Mouse (Mus musculus) gastrocnemius, postnatal 14 days (tissue): Measurements from ENCODE around the gene Tln1. TPM values are rescaled to one million over a fixed set of nuclear protein-coding genes. Genes with fewer than 3 reads are reported as not detected.
A peak's percentile ranks its signal among the peaks of the same experiment; 100 is the strongest.
"Not testable (repeated sequence)": the region's sequence is repeated elsewhere in the genome, so short reads cannot be mapped to it uniquely, and the experiment has no call there.

Experiments used
- DNase-seq: peaks from one replicate; pipeline ENCODE4 v3.0.0; 2021; ENCODE audit warnings: mixed read lengths
- intact Hi-C: fragments of 180-260 bp; cut with DNase I; formaldehyde crosslinking; loops from one replicate; pipeline ENCODE4 v1.15.1; 2025; ENCODE audit warnings: low total_unique reads
- total RNA-seq, 2 experiments: library from RNA; stranded (reverse); gene quantifications; 2 replicates each; pipeline ENCODE4 v1.2.3; 2021

Gene Tln1
- total RNA-seq, 2 experiments from 2014 or later = 67.6 to 77.4 TPM

- intact Hi-C loops = no loop called here
- no peak for DNase-seq
Measured at GRCm38 (mm10) chr4:43490801-43491200, 71.7 kb downstream of the Tln1 start.

- intact Hi-C loops = no loop called here
- DNase-seq = no peak
Measured at GRCm38 (mm10) chr4:43489611-43490010, 72.9 kb downstream of the Tln1 start.

DNA sequence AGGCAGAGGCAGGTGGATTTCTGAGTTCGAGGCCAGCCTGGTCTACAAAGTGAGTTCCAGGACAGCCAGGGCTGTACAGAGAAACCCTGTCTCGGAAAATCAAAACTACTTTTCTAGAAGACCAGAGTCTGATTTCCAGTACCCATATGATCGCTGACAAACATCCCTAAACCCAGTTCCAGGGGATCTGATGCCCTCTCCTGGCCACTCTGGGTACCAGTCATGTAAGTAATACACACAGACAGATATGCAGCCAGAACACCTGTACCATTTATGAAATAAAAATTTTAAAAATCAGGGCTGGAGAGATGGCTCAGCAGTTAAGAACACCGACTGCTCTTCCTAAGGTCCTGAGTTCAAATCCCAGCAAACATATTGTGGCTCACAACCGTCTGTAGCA lies 76.8 kb downstream of the Tln1 start:
- DNase-seq, intact Hi-C loops: not testable (repeated sequence)

DNA sequence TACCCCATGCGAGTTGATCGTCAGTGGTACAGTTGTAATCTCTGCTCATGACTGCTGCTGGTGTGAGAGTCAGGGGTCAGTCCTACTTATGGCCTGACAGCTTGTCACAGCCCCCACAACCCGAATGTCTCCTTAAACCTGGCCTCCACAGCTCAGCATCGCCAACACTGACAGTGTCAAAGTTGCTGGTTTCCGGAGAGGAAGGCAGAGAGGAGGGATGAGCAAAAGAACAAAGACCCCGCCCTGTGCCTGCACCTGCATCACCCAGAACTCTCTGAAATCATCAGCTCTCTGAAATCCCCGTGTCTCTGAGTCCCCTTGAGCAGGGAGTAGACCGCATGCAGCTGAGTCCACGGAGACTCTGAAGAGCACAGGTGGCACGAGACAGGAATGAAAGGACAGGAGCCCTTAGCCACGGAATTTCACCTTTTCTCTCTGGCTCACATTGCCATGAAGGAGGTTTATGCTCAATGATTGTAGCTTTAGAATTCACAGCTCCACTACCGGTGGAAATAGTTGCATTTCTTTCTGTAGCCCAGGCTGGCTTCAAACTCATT lies 78.9 kb downstream of the Tln1 start, which contains the start of gene Sit1:
Sit1 (minus strand) TSS at position 200 of the 557 bp plus-strand sequence.
- no peak for DNase-seq
- intact Hi-C loops = loop anchor here (5.0 kb wide), 1 partner anchor 46 kb away; no protein-coding TSS in a partner anchor

DNA sequence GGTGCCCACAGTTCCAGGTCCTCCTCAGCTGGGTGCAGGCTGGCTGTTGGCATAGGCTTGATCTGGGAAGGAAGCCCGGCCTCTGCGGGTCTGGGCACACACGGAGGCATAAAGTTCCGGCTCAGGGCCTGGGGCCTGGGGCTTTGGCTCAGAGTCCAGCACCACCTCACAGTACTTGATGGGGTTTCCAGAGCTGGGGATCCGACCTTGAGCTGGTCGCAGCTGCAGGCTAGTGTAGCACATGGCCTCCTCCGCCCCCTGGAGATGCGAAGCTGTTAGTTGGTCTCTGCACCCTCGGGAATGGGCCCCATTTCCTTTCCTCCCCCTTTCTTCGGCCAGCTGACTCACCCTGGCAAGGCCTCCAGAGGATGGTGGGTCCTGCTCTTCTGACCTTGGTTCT lies 79.9 kb downstream of the Tln1 start:
- intact Hi-C loops = loop anchor here (5.0 kb wide), 1 partner anchor 45 kb away; no protein-coding TSS in a partner anchor
- peak; percentile 46 for DNase-seq

DNA sequence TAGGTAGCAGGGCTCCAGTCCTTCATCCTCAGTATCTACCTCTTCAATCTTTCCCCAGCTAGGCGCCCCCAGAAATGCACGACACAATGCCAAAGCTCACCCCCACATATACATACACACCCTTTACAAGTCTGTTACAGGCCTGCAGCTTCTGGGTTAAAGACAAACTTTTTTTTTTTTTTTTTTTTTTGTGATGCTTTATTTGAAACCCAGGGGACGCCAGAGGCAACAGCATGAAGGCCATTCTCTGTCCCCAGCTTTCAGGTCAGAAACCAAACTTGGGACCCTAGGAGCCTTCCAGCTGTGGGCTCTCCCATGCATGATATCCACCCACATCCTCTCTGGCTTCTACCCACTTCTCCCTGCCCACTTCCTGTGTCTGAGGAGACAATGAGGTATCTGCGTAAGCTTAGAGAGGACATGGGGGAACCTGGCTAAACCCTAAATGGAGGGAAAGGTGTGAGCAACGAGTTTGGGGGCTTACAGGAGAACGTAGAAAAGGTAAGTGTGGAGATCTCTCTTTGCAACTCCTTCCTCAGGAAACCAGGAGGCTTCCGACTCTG lies 80.5 kb downstream of the Tln1 start:
- intact Hi-C loops = loop anchor here (5.0 kb wide), 1 partner anchor 45 kb away; no protein-coding TSS in a partner anchor
- DNase-seq = no peak

Other genes with a start within 250 kb of the Tln1 start
- 10 to 100 TPM; 19.6 to 20.6 TPM for gene Rusc2, start 180.7 kb downstream of the Tln1 start, total RNA-seq
- not detected for gene Fam166b, start 133.6 kb downstream of the Tln1 start, total RNA-seq
- 10 to 100 TPM; 25.2 to 28.0 TPM for gene Tesk1, start 120.8 kb downstream of the Tln1 start, total RNA-seq
- gene Cd72, start 108.1 kb downstream of the Tln1 start, total RNA-seq = not detected
- not detected for gene Sit1, start 79.0 kb downstream of the Tln1 start, total RNA-seq
- 10 to 100 TPM; 25.7 to 25.9 TPM for gene Ccdc107, start 69.8 kb downstream of the Tln1 start, total RNA-seq
- 1 to 10 TPM; 1.3 to 1.6 TPM for gene Arhgef39, start 63.0 kb downstream of the Tln1 start, total RNA-seq
- 1 to 10 TPM; 2.1 to 2.9 TPM for gene Car9, start 55.7 kb downstream of the Tln1 start, total RNA-seq
- gene Tpm2, start 38.9 kb downstream of the Tln1 start, total RNA-seq = 1,000 to 10,000 TPM; 8,430 to 9,008 TPM
- gene Creb3, start 359 bp downstream of the Tln1 start, total RNA-seq = 10 to 100 TPM; 38.7 to 45.6 TPM
- 10 to 100 TPM; 21.9 to 22.3 TPM for gene Rgp1, start 16.0 kb upstream of the Tln1 start, total RNA-seq
- gene Gba2, start 16.2 kb upstream of the Tln1 start, total RNA-seq = 1 to 10 TPM; 5.1 to 6.2 TPM
- under 1 TPM in 1 of 2 experiments, not detected in 1; 0.29 TPM for gene Msmp, start 21.8 kb upstream of the Tln1 start, total RNA-seq
- gene Npr2, start 69.2 kb upstream of the Tln1 start, total RNA-seq = 10 to 100 TPM; 29.5 to 31.4 TPM
- not detected for gene Spag8, start 90.9 kb upstream of the Tln1 start, total RNA-seq
- gene Hint2, start 93.8 kb upstream of the Tln1 start, total RNA-seq = 10 to 100 TPM; 48.5 to 53.8 TPM
- gene Tmem8b, start 106.3 kb upstream of the Tln1 start, total RNA-seq = 1 to 10 TPM; 8.2 to 9.7 TPM
- gene Fam221b, start 106.5 kb upstream of the Tln1 start, total RNA-seq = under 1 TPM; 0.16 to 0.20 TPM
- not detected for gene Olfr70, start 138.1 kb upstream of the Tln1 start, total RNA-seq
- not detected for gene Olfr71, start 147.6 kb upstream of the Tln1 start, total RNA-seq
- 1 to 10 TPM; 1.9 to 2.7 TPM for gene Hrct1, start 164.5 kb upstream of the Tln1 start, total RNA-seq
- gene Spaar, start 167.3 kb upstream of the Tln1 start, total RNA-seq = 1 to 10 TPM; 1.1 to 2.2 TPM
- gene Olfr159, start 208.3 kb upstream of the Tln1 start, total RNA-seq = not detected